Mouse (Mus musculus): ENCODE measurements around the gene Ankrd26.

DNA sequence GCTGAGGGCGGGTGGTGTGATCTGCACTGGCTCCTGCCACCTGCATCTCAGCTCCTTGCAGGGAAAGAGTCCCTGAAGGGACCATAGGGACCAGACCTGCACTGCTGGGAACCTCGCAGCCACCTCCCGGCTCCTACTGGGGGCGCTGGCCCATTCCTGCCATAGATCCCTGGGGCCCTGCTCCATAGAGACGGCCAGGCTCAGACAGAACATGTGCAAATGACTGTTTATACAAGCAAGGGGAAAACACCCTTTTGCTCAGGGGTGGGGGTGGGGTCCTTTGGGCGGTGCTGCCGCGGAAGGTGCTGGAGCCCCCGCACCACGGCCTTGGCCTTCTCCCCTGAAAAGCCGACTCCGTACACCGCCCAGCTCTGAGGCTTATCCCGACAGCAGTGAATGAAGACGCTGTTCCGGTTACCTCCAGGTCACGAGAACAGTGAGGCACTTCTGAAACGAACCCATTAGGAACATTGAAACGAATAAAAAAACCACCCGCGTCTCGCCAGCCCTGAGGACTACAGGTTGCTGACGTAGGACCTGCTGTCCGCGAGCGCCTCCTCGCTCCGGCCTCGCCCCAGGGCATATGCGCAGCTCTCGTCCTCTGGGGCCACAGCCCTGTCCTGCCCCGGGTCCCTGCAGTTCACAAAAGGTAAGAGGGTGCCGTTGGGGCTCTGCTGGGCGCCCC is 31.5 kb upstream of the Ankrd26 start:
- no peak for TF ChIP-seq EP300 (IDR thresholded peaks at IDR 0.05)
- peak; percentile 53 for TF ChIP-seq CTCF (IDR thresholded peaks at IDR 0.05)
